8 mouse cellular contexts compared by ENCODE assay signal in genomic region chr4:102087091-102087565, GRCm38 (mm10). TPM values are rescaled to one million over a fixed set of nuclear protein-coding genes. Genes with fewer than 3 reads are reported as not detected.
DNase-seq lines count a peak whose midpoint lies in the region; ATAC-seq and TF ChIP-seq lines count a peak whose summit lies in the region.

TSS of gene Pde4b (plus strand) at chr4:102087543.

- TF ChIP-seq CTCF in liver, embryonic 14.5 days (IDR thresholded peaks at IDR 0.05; ENCODE audit: low read depth): no peak

- no peak within 1 kb of the TSS for H3K27ac ChIP-seq in forebrain, embryonic 14.5 days (ENCODE audit: low read depth, low read length)
- no peak within 1 kb of the TSS for H3K27ac ChIP-seq in hindbrain, embryonic 12.5 days
- no peak within 1 kb of the TSS for H3K27ac ChIP-seq in liver, embryonic 14.5 days

- H3K4me3 ChIP-seq in forebrain, embryonic 14.5 days (ENCODE audit: low read depth, low read length): peak within 1 kb of the TSS; percentile 58
- H3K4me3 ChIP-seq in hindbrain, embryonic 12.5 days: peak within 1 kb of the TSS; percentile 62
- H3K4me3 ChIP-seq in liver, embryonic 14.5 days (ENCODE audit: insufficient read depth in 1 of 2, low read depth in 2 of 2, low read length in 2 of 2): peak within 1 kb of the TSS; percentile 37 to 44

- no peaks in the 10 kb centered on the region for H3K36me3 ChIP-seq in forebrain, embryonic 14.5 days (ENCODE audit: control insufficient read depth, insufficient read depth, low read length)
- H3K36me3 ChIP-seq in hindbrain, embryonic 12.5 days: no peaks in the 10 kb centered on the region
- H3K36me3 ChIP-seq in liver, embryonic 14.5 days (replicated peaks; ENCODE audit: control insufficient read depth, insufficient read depth, low read depth): no peaks in the 10 kb centered on the region

- DNase-seq in heart, adult 18-20 months: no peak
- no peak for DNase-seq in heart, adult 11 months
- peak; percentile 45 for DNase-seq in MN1 (ENCODE audit: low spot score)
- DNase-seq in forebrain, embryonic 14.5 days (ENCODE audit: low spot score): peak; percentile 4
- DNase-seq in liver, embryonic 14.5 days (ENCODE audit: low read depth in 3 of 3, low spot score in 3 of 3): no peak
- no peak for DNase-seq in adrenal gland, postnatal 25 days

- no peaks in the 10 kb centered on the region for H3K27me3 ChIP-seq in forebrain, embryonic 14.5 days (replicated peaks; ENCODE audit: control insufficient read depth, insufficient read depth, low read length)
- peaks cover 41% of the 10 kb centered on the region for H3K27me3 ChIP-seq in hindbrain, embryonic 12.5 days
- peaks cover 17% of the 10 kb centered on the region for H3K27me3 ChIP-seq in liver, embryonic 14.5 days (ENCODE audit: control insufficient read depth, insufficient read depth, low read length)

- no peaks in the 10 kb centered on the region for H3K9me3 ChIP-seq in forebrain, embryonic 14.5 days (replicated peaks; ENCODE audit: control insufficient read depth, low read length)
- no peaks in the 10 kb centered on the region for H3K9me3 ChIP-seq in hindbrain, embryonic 12.5 days (replicated peaks)
- H3K9me3 ChIP-seq in liver, embryonic 14.5 days (ENCODE audit: control insufficient read depth, low read length): no peaks in the 10 kb centered on the region

- H3K4me1 ChIP-seq in forebrain, embryonic 14.5 days (ENCODE audit: control insufficient read depth, insufficient read depth, low read length): peaks cover 5% of the 10 kb centered on the region; the same call in 1 of the 2 replicates
- H3K4me1 ChIP-seq in hindbrain, embryonic 12.5 days: peaks cover 11% of the 10 kb centered on the region; the same call in 1 of the 2 replicates
- no peaks in the 10 kb centered on the region for H3K4me1 ChIP-seq in liver, embryonic 14.5 days (replicated peaks; ENCODE audit: control insufficient read depth in 2 of 2, insufficient read depth in 2 of 2, low read length in 1 of 2)

- H3K4me2 ChIP-seq in forebrain, embryonic 14.5 days (ENCODE audit: low read length): peak within 1 kb of the TSS; percentile 98
- peak within 1 kb of the TSS; percentile 99 for H3K4me2 ChIP-seq in hindbrain, embryonic 12.5 days (replicated peaks)
- H3K4me2 ChIP-seq in liver, embryonic 14.5 days (ENCODE audit: low read depth): peak within 1 kb of the TSS; percentile 47

- TF ChIP-seq EP300 in liver, embryonic 14.5 days (IDR thresholded peaks at IDR 0.05; ENCODE audit: low read depth): no peak

- WGBS in forebrain, embryonic 14.5 days: 10% methylated on average over 11 of the region's 11 CpGs
- 7% methylated on average over 11 of the region's 11 CpGs for WGBS in hindbrain, embryonic 12.5 days
- WGBS in liver, embryonic 14.5 days (ENCODE audit: insufficient replicate concordance): 10% methylated on average over 11 of the region's 11 CpGs

- peak within 1 kb of the TSS; percentile 68 for H3K9ac ChIP-seq in forebrain, embryonic 14.5 days (ENCODE audit: low read length)
- peak within 1 kb of the TSS; percentile 67 for H3K9ac ChIP-seq in hindbrain, embryonic 12.5 days
- H3K9ac ChIP-seq in liver, embryonic 14.5 days (replicated peaks): no peak within 1 kb of the TSS

- ATAC-seq in forebrain, embryonic 14.5 days: peak; percentile 43; the same call in 1 of the 2 replicates
- ATAC-seq in hindbrain, embryonic 12.5 days (ENCODE audit: low FRiP score): peak; percentile 75
- no peak for ATAC-seq in liver, embryonic 14.5 days (ENCODE audit: insufficient read depth)
- no peak for ATAC-seq in erythroblast, adult 5-6 weeks (replicated peaks; ENCODE audit: low FRiP score, poor library complexity, severe bottlenecking)

RNA-seq across cellular contexts. Expression of gene Pde4b, which starts in this region (rescaled TPM):
- 10 to 100 TPM; 20.5 to 23.0 TPM for total RNA-seq in heart, adult 18-20 months (2021)
- 30.8 and 36.2 TPM in 2 replicates for polyA plus RNA-seq in forebrain, embryonic 14.5 days (2014; fragmentation: Nextera tagmentation; extraction: Ambion mirVana)
- 12.5 and 13.6 TPM in 2 replicates for polyA plus RNA-seq in hindbrain, embryonic 12.5 days (2016; fragmentation: Nextera tagmentation; extraction: Ambion mirVana)
- 1.2 and 1.5 TPM in 2 replicates for polyA plus RNA-seq in liver, embryonic 14.5 days (2012; rRNA removed)
- 2.1 and 2.3 TPM in 2 replicates for polyA plus RNA-seq in liver, embryonic 14.5 days (2014; fragmentation: Nextera tagmentation; extraction: Ambion mirVana)
- 4.0 and 5.4 TPM in 2 replicates for total RNA-seq in erythroblast, adult 5-6 weeks (2015; ENCODE audit: low replicate concordance)
- total RNA-seq in erythroblast, adult 5-6 weeks (2017; ENCODE audit: low replicate concordance): 2.3 and 3.5 TPM in 2 replicates
- total RNA-seq in adrenal gland, postnatal 25 days (2021): 3.7 and 4.7 TPM in 2 replicates

Comparison
In these comparisons a context has a peak if more than half of its experiments do, and no peak if none do; other contexts are left out.
1. DNase-seq: peak in MN1 (single experiment) and forebrain, embryonic 14.5 days (single experiment); none in heart, adult 18-20 months (0 of 2), heart, adult 11 months (single experiment), liver, embryonic 14.5 days (0 of 3) and adrenal gland, postnatal 25 days (single experiment).
2. ATAC-seq: peak in forebrain, embryonic 14.5 days (single experiment) and hindbrain, embryonic 12.5 days (single experiment); none in liver, embryonic 14.5 days (single experiment) and erythroblast, adult 5-6 weeks (single experiment).
3. H3K4me2 ChIP-seq: peak in every context shown above with its lines; median percentile 99 in hindbrain, embryonic 12.5 days; 98 in forebrain, embryonic 14.5 days; 47 in liver, embryonic 14.5 days.
4. Peak in every context shown above with its lines, with median percentiles within 50 percentile points of each other: H3K4me3 ChIP-seq.